Mouse (Mus musculus): ENCODE results near the gene Gm42791.

Gene Gm42791

DNA sequence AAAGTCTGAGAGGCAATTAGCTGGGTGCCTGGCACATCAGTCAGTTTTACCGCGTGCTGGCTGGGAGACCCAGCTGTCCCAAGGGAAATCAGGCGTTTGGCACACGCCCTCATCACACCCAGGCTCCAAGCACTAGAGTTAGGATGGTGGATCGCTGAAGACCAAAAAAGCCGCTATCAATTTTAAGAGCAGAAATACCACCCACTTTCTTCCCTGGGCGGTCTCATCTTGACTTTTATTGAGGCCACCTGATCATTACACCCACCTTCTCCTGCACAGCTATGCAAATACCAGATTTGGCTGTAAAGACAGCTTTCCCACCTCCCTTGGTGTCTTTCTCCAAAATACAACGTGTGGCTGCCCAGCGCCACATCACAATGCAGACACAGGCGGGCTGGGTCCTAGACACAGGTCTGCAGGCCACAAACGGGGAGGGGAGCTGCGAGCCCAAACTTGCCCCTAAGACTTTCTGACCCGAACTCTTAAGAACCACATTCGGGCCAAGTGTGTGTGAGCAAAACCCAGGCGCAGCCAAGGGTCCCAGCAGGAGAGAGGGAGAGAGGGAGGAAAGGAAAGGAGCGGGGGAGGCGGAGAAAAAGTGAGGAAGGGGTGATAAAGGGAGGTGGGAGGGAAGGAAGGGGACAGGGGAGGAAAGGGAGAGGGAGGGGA, 19.8 kb upstream of the Gm42791 start:
- in situ Hi-C loops (cut with MboI; ENCODE audit: low pct_unique_long_range_greater_than_20kb in 1 of 2, low sequenced_read_pairs in 2 of 2, unreplicated experiment in 1 of 2) = no loop called here

DNA sequence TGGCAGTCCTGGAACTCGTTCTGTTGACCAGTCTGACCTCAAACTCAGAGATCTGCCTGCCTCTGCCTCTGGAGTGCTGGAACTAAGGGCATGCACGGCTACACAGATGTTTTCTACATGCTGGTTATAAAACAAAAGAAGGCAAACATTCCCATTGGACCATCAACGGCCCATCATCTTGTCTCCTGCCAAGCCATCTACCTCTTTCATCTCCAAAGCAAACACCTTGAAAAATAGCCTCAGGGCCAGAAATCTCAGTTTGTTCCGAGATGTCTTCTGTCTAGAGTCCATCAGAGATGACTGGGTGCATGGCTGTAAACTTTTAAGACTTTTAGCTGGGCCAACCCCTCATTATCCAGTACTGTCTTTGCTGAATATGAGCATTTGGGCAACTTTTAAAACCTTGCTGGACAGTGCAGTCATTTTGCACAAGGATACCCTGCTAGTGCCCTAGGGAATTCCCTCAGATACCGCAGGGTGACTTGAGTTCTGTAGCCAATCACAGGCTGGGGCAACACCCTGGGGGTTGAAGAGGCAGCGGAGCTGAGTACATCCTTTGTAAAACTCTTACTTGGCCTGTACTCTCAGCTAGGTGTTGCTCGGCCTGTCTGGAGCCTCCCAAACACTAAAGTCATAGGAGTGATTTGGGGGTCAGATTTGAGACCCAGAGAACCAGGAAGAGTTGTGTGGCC, 19.0 kb upstream of the Gm42791 start:
- in situ Hi-C loops (cut with MboI; ENCODE audit: low pct_unique_long_range_greater_than_20kb in 1 of 2, low sequenced_read_pairs in 2 of 2, unreplicated experiment in 1 of 2) = no loop called here

DNA sequence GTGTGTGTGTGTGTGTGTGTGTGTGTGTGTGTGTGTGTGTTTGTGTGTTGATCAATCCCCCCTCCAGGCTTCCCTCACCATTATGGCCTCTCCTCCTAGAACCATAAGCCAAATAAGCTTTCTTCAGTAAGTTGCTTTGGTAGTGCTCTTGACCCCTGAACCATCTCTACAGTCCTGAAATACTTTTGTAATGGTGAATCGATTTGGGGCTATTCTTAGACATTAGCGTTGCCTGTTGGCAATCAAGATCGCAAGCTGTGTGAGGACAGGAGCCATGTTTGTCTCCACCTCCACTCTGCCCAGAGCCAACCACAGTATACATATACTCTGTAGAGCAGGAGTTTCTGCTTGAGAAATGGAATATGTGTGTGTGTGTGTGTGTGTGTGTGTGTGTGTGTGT, 14.2 kb upstream of the Gm42791 start:
- in situ Hi-C loops (cut with MboI; ENCODE audit: low pct_unique_long_range_greater_than_20kb in 1 of 2, low sequenced_read_pairs in 2 of 2, unreplicated experiment in 1 of 2) = no loop called here

DNA sequence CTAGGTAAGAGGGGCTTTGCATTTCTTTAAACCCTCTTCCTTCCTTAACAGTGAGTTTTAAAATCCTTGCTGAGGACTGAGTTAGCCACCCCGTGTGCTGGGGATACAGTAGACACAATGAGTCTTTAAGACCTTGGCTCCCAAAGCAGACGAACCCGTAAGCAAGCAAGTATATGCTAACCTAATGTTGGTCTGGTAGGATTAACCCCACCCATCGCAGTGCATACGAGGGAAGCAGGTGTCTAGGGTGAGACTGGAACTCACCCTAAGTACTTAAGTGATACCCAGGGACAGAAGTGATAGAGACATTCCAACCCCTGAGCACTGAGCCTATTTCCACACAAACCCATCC, 12.3 kb upstream of the Gm42791 start:
- in situ Hi-C loops (cut with MboI; ENCODE audit: low pct_unique_long_range_greater_than_20kb in 1 of 2, low sequenced_read_pairs in 2 of 2, unreplicated experiment in 1 of 2) = no loop called here

DNA sequence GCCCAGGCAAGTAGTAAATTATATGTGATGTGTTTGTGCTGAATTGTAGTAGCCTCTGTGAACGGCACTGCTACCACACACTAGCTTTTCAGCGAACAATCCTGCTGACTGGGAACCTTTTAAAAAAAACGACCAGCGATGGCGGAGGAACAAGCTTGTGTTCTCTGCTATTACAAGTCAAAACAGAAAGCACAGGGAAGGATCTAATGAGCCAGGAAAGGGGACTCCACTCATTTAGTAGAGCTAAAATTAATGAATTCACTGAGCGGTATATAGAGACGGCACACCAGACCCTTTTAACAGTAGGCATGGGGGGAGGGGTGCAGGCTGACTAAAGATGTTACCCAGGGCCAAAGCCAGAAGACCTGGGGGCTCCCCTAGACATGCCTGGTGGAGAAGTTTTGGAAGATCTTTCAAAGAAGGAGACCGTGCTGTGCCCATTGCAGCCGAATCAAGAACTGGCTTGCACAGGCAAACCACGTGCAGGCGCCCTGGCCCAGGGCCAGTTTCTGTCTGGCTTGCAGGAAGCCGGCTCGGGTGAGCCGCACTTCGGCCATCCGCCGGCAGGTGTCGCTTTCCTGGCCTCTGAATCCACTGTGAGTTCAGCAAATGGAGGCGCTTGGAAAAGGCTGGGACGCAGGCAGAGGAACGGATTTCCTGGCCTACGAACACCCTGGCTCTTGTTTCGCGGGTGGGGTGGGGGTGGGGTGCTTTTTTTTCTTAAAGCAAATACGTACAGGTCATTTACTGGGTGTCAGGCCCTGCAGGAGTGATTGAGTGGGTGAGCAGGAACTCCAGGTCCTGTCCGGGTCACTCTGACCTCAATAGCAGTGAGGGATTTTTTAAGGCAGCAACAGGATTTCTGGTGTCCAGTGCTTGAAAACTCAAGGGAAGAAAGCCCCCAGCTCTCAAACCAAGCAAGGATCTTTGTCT, 11.7 kb upstream of the Gm42791 start:
- in situ Hi-C loops (cut with MboI; ENCODE audit: low pct_unique_long_range_greater_than_20kb in 1 of 2, low sequenced_read_pairs in 2 of 2, unreplicated experiment in 1 of 2) = no loop called here

DNA sequence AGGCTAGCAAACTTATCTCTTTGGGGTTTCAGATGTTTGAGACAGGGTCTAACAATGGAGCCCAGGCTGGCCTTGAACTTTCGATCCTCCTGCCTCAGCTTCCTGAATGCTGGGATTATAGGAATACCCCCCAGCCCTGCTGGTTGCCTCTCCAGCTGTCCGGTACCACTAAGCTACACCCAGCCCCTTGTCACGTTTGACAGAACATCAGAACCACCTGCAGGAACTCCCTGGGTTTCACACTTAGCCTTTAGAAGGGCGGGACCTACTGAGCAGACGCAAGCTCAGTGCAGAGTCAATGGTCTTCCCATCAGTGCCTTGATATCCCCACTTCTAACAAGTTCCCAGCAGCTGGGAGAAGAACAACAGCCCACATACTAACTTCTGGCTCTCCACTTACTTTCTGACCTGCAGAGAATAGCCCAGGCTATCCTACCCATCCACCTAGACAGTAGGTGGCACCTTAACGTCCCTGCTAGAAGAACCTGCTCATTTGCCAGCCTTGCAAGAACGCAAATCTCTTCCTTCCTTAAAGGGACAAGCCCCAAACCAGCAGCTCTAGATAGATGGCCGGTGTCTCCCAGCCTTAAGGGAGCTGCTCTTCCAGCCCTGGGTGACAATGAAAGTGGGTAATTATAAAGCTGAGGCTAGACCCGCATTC, 10.9 kb upstream of the Gm42791 start:
- in situ Hi-C loops (cut with MboI; ENCODE audit: low pct_unique_long_range_greater_than_20kb in 1 of 2, low sequenced_read_pairs in 2 of 2, unreplicated experiment in 1 of 2) = no loop called here

DNA sequence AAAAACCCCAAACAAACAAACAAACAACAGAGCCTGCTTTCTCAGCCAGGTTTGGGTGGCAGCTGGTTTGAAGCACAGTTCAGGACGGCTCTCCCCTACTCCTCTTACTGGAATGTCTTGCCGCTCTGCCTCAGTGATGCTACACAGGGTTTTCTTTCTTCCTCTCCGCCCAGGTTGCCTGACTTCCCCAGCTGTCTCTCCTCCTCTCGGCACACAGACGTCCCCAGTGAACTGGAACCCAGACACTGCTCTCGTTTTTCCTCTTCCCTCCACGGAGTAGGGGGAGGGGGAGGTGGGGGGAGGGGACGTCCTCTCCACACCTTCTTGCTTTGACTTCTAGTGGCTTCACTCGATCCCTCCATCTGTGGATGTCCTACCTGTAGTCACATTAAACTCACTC, 10.1 kb upstream of the Gm42791 start:
- in situ Hi-C loops (cut with MboI; ENCODE audit: low pct_unique_long_range_greater_than_20kb in 1 of 2, low sequenced_read_pairs in 2 of 2, unreplicated experiment in 1 of 2) = no loop called here

DNA sequence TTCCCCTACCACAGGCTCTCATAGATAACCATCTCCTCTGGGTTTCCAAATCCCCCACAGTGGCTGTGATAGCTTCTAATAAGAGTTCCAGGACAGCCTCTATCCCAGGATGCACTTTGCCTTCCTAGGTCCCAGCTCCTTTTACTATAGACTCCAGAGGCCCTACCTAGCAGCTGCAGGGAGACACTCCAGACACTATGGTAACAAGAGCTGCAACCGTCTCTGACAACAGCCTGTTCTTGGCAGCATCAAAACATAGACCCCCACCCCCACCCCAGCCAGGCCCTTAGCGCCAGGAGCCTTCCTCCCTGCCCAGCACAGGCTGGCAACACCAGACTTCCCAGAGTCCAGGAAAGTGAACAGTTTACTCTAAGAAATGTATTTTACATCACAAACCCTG, 8.2 kb upstream of the Gm42791 start:
- in situ Hi-C loops (cut with MboI; ENCODE audit: low pct_unique_long_range_greater_than_20kb in 1 of 2, low sequenced_read_pairs in 2 of 2, unreplicated experiment in 1 of 2) = no loop called here

DNA sequence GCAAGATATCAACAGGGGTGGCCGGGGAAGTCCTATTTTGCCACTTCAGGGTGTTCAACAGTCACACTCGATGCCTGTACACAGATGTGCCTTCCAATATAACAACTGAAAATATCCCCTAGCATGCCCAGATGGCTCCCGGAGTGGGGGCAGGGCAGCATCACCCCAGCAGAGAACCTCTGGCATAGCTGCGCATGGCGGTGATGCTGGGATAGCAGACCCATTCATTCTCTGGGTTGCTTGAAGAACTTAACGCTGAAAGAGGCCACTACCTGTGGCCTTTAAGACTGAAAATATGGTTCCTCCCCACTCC, 7.8 kb upstream of the Gm42791 start:
- in situ Hi-C loops (cut with MboI; ENCODE audit: low pct_unique_long_range_greater_than_20kb in 1 of 2, low sequenced_read_pairs in 2 of 2, unreplicated experiment in 1 of 2) = no loop called here

DNA sequence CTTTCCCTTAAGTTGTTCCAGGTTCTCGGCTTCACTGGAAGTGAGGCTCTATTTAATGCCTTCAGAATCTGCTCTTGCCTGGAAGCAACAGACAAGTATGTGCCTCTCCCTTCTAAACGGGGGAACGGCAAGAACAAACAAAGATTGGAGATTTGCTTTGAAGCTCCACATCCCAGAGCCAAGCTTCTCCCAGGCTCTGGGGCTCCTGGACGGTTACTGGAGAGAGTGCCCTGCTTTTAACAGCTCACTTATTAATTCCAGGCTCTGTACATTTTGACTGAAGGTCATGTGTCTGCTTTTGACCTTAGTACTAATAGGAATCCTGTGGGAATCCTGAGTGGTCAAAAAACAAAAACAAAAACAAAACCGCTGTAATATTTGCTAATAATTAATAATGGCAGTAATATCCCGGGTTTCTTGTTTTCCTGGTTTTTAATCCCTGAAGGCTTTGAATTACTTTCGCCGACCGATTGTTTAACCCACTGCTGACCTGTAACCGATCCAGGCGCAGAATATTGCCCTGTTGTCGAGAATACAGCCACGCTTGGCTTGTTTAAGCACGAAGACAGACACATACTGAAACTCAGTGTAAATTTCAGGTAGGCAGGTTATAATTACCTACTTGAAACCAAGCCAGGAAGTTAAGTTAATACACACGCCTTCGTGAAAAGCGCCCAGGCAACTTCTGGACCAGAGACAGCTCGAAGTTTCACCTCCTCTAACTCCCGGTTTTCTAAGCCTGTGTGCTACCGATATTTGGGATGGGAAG, 7.3 kb upstream of the Gm42791 start:
- in situ Hi-C loops (cut with MboI; ENCODE audit: low pct_unique_long_range_greater_than_20kb in 1 of 2, low sequenced_read_pairs in 2 of 2, unreplicated experiment in 1 of 2) = no loop called here

DNA sequence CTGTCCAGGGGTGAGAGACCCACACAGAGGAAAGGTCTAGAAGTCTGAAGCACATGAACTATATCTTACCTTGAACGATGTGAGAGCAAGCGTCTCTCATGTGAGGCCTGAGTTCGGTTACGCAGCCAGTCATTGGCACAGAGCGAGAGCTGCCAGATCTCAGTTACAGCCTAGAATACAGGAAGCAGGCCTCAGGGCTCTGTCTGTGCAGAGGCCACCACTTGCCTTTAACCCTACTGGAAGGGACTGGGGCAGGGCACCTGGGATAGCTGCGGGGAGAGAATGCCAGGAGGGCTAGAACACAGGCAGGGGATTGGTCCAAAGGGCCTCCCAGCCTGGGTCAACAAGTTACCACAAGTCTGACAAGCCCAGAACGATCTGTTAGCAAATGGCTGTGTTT, 4.9 kb upstream of the Gm42791 start:
- in situ Hi-C loops (cut with MboI; ENCODE audit: low pct_unique_long_range_greater_than_20kb in 1 of 2, low sequenced_read_pairs in 2 of 2, unreplicated experiment in 1 of 2) = no loop called here

DNA sequence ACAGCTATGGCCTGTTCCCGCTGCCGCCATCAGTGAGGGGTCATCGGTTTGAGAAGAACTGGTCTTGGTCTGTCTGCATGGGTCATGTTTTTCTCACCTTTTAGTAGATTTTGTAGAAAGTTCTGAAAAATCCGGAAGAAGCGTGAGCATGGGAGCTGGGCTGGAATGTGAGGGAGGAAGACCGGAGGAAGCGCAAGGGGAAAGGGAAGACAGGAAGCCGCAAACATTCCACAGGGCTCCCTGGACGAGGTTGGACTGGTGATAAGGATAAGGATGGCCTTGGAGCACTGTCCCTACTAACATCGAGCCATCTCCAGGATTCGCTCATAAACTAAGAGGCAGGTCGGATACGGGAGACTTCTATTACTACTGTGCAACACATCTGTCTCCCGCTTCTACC, 3.6 kb upstream of the Gm42791 start:
- in situ Hi-C loops (cut with MboI; ENCODE audit: low pct_unique_long_range_greater_than_20kb in 1 of 2, low sequenced_read_pairs in 2 of 2, unreplicated experiment in 1 of 2) = no loop called here

DNA sequence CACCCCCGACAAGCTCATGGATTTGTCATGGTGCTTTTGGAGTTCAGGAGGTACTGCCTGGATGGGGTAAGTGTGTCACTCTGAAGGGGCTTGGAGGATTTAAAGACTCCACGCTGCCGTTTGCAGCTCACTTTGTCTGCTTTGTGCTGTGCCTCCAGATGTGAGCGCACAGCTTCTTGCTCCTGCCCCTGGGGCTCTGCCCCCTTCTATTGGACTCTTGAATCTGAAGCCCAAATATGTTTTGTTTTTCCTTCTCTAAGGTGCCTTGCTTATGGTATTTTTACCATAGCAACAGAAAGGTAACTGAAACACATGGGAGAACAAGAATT, 1.7 kb upstream of the Gm42791 start:
- in situ Hi-C loops (cut with MboI; ENCODE audit: low pct_unique_long_range_greater_than_20kb in 1 of 2, low sequenced_read_pairs in 2 of 2, unreplicated experiment in 1 of 2) = no loop called here

DNA sequence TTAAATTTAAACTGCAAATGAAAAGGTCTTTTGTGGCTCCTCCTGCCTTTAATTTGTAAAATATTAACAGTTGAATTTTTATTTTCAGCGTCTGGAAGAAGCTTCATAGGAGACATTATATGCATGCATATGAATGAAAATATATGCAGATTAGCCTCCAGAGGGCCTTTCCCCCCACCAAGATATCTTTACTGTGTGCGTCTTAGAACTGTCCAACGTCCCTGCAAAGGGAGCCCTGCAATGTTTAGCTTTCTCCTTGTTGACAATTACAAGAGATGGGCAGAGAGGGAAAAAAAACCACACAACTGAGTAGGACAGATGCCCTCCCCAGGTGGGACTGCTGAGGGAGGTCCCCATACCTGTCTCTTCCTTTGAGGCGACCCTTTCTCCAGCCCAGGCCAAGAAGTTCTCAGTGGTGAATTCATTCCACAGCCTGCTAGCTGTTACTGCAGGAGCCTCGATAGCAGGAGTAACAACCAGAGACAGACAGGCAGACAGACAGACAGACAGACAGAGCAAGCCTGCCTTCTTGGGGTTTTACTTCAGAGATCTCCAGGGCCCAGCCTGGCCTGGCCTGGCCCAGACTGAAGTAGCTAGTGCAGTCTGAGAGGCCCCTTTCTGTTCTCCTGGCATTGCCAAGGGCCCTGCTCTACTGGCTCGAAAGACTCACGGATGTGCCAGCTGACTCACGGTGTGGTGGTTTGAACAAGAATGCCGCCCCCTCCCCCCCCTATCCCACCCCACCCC, 1.2 kb upstream of the Gm42791 start:
- in situ Hi-C loops (cut with MboI; ENCODE audit: low pct_unique_long_range_greater_than_20kb in 1 of 2, low sequenced_read_pairs in 2 of 2, unreplicated experiment in 1 of 2) = no loop called here

DNA sequence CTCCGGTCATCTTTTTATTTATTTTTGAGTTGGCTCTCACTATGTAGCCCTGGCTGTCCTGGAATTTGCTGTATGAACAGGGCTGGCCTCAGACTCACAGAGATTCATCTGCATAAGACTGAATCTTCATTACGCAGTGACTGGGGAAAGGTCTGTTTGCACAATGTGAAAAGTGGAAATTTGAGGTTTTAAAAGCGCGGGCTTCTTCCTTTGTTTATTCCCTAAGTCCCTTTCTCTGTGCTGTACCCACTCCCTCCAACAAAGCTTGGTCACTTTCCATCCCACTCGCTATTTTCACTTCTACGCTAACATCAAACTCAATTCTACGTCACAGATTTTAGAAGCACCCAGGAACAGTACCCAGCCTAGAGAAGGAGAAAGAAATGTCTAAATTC, 639 bp downstream of the Gm42791 start:
- in situ Hi-C loops (cut with MboI; ENCODE audit: low pct_unique_long_range_greater_than_20kb in 1 of 2, low sequenced_read_pairs in 2 of 2, unreplicated experiment in 1 of 2) = no loop called here

DNA sequence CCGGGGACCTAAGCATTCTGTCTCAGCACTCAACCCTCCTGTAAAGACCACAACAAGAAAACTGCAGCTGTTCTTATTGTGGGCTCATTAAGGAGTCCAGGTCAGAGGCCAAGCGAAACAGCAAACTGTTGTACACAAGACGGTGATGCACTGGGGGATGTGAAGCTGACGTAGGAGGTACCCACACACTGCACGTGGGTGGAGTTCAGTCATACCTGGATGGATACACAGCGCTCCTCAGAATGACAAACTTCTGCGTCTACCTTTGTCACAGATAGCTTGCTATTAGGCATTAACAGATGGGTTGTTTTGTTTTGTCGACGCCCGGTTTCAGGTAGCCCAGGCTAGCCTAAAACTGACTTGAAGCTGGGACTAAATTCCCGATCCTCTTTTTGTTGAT, 2.3 kb downstream of the Gm42791 start:
- in situ Hi-C loops (cut with MboI; ENCODE audit: low pct_unique_long_range_greater_than_20kb in 1 of 2, low sequenced_read_pairs in 2 of 2, unreplicated experiment in 1 of 2) = no loop called here

DNA sequence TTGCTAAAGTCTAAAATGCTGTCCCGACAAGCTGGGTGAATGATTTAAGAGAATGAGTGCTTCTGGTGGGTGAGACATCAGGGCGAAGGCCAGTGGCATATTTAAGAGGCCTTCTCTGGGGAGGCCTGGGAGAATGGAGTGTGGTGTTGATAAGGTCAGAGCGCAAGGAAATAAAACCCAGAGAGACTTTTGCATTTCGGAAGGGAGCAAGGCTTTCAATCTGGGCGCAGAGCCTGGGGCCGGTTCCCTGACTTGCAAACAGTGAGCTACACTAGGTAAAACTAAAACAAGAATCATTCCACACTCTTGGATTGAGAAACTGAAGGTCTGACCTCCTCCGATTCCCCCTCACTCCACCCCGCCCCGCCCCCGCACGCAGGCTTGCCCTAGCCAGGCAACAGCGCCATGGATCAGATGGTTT, 4.0 kb downstream of the Gm42791 start:
- in situ Hi-C loops (cut with MboI; ENCODE audit: low pct_unique_long_range_greater_than_20kb in 1 of 2, low sequenced_read_pairs in 2 of 2, unreplicated experiment in 1 of 2) = no loop called here

DNA sequence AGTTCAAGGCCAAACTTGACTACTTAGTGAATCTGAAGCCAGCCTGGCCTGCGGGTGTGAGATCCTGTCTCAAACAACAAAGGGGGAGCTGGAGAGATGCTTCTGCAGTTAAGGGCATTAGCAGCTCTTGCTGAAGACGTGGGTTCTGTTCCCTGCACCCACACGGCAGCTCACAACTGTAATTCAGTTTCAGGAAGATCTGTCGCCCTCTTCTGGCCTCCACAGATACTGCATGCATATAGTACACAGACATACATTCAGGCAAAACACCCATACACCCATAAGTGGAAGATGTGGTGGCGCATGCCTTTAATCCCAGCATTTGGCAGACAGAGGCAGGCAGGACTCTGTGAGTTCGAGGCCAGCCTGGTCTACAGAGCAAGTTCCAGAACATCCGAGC, 5.5 kb downstream of the Gm42791 start:
- in situ Hi-C loops (cut with MboI; ENCODE audit: low pct_unique_long_range_greater_than_20kb in 1 of 2, low sequenced_read_pairs in 2 of 2, unreplicated experiment in 1 of 2) = no loop called here

Measured in mouse embryonic stem cell (cell line).